Mouse (Mus musculus): ENCODE measurements around the gene Nmur1. TPM values are rescaled to one million over a fixed set of nuclear protein-coding genes. Genes with fewer than 3 reads are reported as not detected.
A peak's percentile ranks its signal among the peaks of the same experiment; 100 is the strongest.

Nmur1 gene
- total and polyA plus RNA-seq, 2 experiments from 2014 or later = 0.33 TPM; not detected in 1

DNA sequence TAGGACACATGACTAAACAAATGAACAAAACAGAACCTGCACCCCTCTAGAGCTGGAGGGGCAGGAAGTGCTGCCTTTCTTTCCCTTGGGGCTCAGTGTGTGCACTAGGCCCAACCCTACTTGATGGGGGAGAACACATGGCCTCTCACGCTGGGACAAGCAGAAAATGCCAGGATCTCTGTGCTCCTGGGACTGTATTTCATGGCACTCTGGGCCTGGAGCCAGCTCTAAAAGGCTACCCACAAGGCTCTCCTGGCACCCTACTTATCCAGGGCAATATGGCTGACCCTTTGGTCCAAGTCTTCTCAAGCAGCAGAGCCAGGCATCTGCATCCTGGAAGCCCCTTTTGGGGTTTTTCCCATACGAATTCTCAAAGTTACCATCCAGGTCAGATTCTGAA, 34.6 kb downstream of the Nmur1 start:
- Histone ChIP-seq H3K4me3 (ENCODE audit: low read depth, low read length) (no peak overlapping the region), H3K9me3 (ENCODE audit: low read length) (no peaks in the 10 kb centered on the region), H3K36me3 (ENCODE audit: insufficient read depth, low read length) (no peaks in the 10 kb centered on the region), H3K4me1 (ENCODE audit: insufficient read depth, low read length) (no peaks in the 10 kb centered on the region), H3K4me2 (ENCODE audit: low read depth, low read length, poor library complexity, severe bottlenecking) (no peak overlapping the region), H3K27me3 (ENCODE audit: insufficient read depth, low read length) (no peaks in the 10 kb centered on the region), H3K27ac (ENCODE audit: low read depth, low read length) (no peak overlapping the region), H3K9ac (replicated peaks; ENCODE audit: low read length, poor library complexity, severe bottlenecking) (no peak overlapping the region)
- DNase-seq (ENCODE audit: low spot score) (no peak), ATAC-seq (ENCODE audit: low FRiP score) (no peak)
- no peak for TF ChIP-seq CTCF (IDR thresholded peaks at IDR 0.05)
- 71% methylated on average over 2 of the region's 2 CpGs for WGBS

- TF ChIP-seq CTCF (IDR thresholded peaks at IDR 0.05) = peak; percentile 88
- no peak; the same call in 1 of the 2 replicates for ATAC-seq (ENCODE audit: low FRiP score)
- no peaks in the 10 kb centered on the region for H3K27me3 ChIP-seq (ENCODE audit: insufficient read depth, low read length)
- no peak overlapping the region for H3K27ac ChIP-seq (ENCODE audit: low read depth, low read length)
- H3K4me2 ChIP-seq (ENCODE audit: low read depth, low read length, poor library complexity, severe bottlenecking) = no peak overlapping the region
- H3K9ac ChIP-seq (replicated peaks; ENCODE audit: low read length, poor library complexity, severe bottlenecking) = 0 out of 2 replicates have a peak overlapping the region, but pooled peaks have one; percentile 19
- WGBS = 4% methylated on average over 11 of the region's 11 CpGs
- H3K9me3 ChIP-seq (ENCODE audit: low read length) = no peaks in the 10 kb centered on the region
- DNase-seq (ENCODE audit: low spot score) = peak; percentile 70
- no peak overlapping the region for H3K4me3 ChIP-seq (ENCODE audit: low read depth, low read length)
- no peaks in the 10 kb centered on the region for H3K36me3 ChIP-seq (ENCODE audit: insufficient read depth, low read length)
- no peaks in the 10 kb centered on the region for H3K4me1 ChIP-seq (ENCODE audit: insufficient read depth, low read length)
Measured at GRCm38 (mm10) chr1:86389230-86389629, 36.8 kb downstream of the Nmur1 start.

DNA sequence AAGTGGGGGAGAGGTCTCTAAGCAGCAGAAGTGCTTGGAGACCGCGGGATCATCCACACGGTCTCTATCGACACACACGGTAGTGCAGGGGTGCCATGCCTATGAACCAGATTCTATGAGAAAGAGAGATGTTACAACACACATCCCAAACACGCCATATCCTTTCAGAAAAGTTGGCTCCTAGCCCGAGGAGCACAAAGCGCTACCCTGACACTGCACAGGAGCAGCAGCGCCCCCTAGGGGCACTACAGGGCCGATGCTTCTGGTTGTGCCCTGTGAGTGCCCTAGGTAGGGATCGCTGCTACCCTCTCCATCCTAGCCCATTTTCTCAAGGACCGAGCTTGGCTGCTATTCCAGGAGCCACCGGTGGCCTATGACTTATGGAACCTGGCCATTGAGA, 45.0 kb downstream of the Nmur1 start:
- Histone ChIP-seq H3K27ac (ENCODE audit: low read depth, low read length) (no peak overlapping the region), H3K4me3 (ENCODE audit: low read depth, low read length) (no peak overlapping the region), H3K9me3 (ENCODE audit: low read length) (no peaks in the 10 kb centered on the region), H3K4me2 (ENCODE audit: low read depth, low read length, poor library complexity, severe bottlenecking) (no peak overlapping the region), H3K4me1 (ENCODE audit: insufficient read depth, low read length) (no peaks in the 10 kb centered on the region), H3K27me3 (ENCODE audit: insufficient read depth, low read length) (no peaks in the 10 kb centered on the region), H3K36me3 (ENCODE audit: insufficient read depth, low read length) (no peaks in the 10 kb centered on the region), H3K9ac (replicated peaks; ENCODE audit: low read length, poor library complexity, severe bottlenecking) (no peak overlapping the region)
- DNase-seq (ENCODE audit: low spot score) = peak; percentile 68
- no peak for ATAC-seq (ENCODE audit: low FRiP score)
- TF ChIP-seq CTCF (IDR thresholded peaks at IDR 0.05) = peak; percentile 59
- WGBS = 44% methylated on average over 13 of the region's 13 CpGs

DNA sequence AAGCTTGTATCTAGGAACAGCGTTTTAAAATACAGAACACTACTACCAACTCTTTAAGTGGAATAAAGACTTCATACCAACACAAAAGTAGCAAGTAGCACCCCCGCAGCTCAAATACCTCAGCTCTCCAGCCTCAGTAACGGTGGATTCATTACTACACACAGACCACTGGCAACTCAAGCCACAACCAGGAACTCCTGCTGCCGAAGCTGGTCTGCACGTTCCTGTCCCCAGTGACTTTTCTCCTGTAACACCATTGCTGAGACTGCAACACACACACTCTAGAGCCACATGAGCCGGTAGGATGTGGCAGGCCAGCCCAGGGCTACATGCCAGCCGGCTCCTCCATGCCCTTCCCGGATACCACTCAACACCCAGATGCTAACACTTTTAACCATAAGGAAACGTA, 46.9 kb downstream of the Nmur1 start:
- Histone ChIP-seq H3K9me3 (ENCODE audit: low read length) (no peaks in the 10 kb centered on the region), H3K4me1 (ENCODE audit: insufficient read depth, low read length) (no peaks in the 10 kb centered on the region), H3K27ac (ENCODE audit: low read depth, low read length) (no peak overlapping the region), H3K27me3 (ENCODE audit: insufficient read depth, low read length) (no peaks in the 10 kb centered on the region), H3K4me2 (ENCODE audit: low read depth, low read length, poor library complexity, severe bottlenecking) (no peak overlapping the region), H3K9ac (replicated peaks; ENCODE audit: low read length, poor library complexity, severe bottlenecking) (no peak overlapping the region), H3K4me3 (ENCODE audit: low read depth, low read length) (no peak overlapping the region), H3K36me3 (ENCODE audit: insufficient read depth, low read length) (no peaks in the 10 kb centered on the region)
- no peak for TF ChIP-seq CTCF (IDR thresholded peaks at IDR 0.05)
- ATAC-seq (ENCODE audit: low FRiP score) = no peak
- WGBS = 75% methylated on average over 9 of the region's 9 CpGs
- no peak for DNase-seq (ENCODE audit: low spot score)

DNA sequence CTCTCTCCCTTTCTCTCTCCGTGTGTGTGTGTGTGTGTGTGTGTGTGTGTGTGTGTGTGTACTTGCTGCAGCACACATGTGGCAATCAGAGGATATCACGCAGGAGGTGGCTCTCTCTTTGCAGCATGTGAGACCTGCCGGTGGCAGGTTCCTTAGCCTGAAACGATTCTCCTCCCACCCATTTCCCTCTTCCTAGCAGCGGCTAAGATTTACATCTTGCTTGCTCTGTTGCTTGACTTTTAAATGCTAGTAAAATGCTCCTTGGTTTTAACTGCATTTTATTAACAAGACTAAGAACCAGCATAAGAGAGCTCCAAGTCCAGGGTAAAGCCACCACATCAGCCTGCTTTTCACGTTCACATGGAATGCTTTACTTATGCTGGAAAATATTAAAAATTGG, 47.4 kb downstream of the Nmur1 start:
- no peak overlapping the region for H3K27ac ChIP-seq (ENCODE audit: low read depth, low read length)
- H3K4me3 ChIP-seq (ENCODE audit: low read depth, low read length) = no peak overlapping the region
- DNase-seq (ENCODE audit: low spot score) (no peak), ATAC-seq (ENCODE audit: low FRiP score) (no peak)
- H3K4me2 ChIP-seq (ENCODE audit: low read depth, low read length, poor library complexity, severe bottlenecking) = no peak overlapping the region
- H3K9ac ChIP-seq (replicated peaks; ENCODE audit: low read length, poor library complexity, severe bottlenecking) = no peak overlapping the region
- no peak for TF ChIP-seq CTCF (IDR thresholded peaks at IDR 0.05)
- H3K4me1 ChIP-seq (ENCODE audit: insufficient read depth, low read length) = no peaks in the 10 kb centered on the region
- 64% methylated on average over 6 of the region's 6 CpGs for WGBS
- H3K9me3 ChIP-seq (ENCODE audit: low read length) = no peaks in the 10 kb centered on the region
- H3K27me3 ChIP-seq (ENCODE audit: insufficient read depth, low read length) = no peaks in the 10 kb centered on the region
- no peaks in the 10 kb centered on the region for H3K36me3 ChIP-seq (ENCODE audit: insufficient read depth, low read length)

- 71% methylated on average over 5 of the region's 5 CpGs for WGBS
- ATAC-seq (ENCODE audit: low FRiP score) = no peak
- no peaks in the 10 kb centered on the region for H3K4me1 ChIP-seq (ENCODE audit: insufficient read depth, low read length)
- H3K36me3 ChIP-seq (ENCODE audit: insufficient read depth, low read length) = no peaks in the 10 kb centered on the region
- no peak for TF ChIP-seq CTCF (IDR thresholded peaks at IDR 0.05)
- no peaks in the 10 kb centered on the region for H3K9me3 ChIP-seq (ENCODE audit: low read length)
- H3K27ac ChIP-seq (ENCODE audit: low read depth, low read length) = no peak overlapping the region
- no peak overlapping the region for H3K4me3 ChIP-seq (ENCODE audit: low read depth, low read length)
- no peaks in the 10 kb centered on the region for H3K27me3 ChIP-seq (ENCODE audit: insufficient read depth, low read length)
- no peak overlapping the region for H3K9ac ChIP-seq (replicated peaks; ENCODE audit: low read length, poor library complexity, severe bottlenecking)
- DNase-seq (ENCODE audit: low spot score) = no peak
- H3K4me2 ChIP-seq (ENCODE audit: low read depth, low read length, poor library complexity, severe bottlenecking) = no peak overlapping the region
Measured at GRCm38 (mm10) chr1:86376354-86376753, 49.7 kb downstream of the Nmur1 start.
